Mouse (Mus musculus) ES-E14 (cell line): ENCODE results near the gene Slc44a4.

Experiments
- CHD2 ChIP-seq: IDR thresholded peaks from 2 replicates; pipeline ENCODE4 v1.6.1; 2014; ENCODE audit warnings: mild to moderate bottlenecking, low read depth, low read length, inconsistent platforms
- HCFC1 ChIP-seq: IDR thresholded peaks from 2 replicates; pipeline ENCODE4 v1.6.1; 2012; ENCODE audit warnings: low read length, inconsistent platforms, borderline replicate concordance; ENCODE audit not compliant: insufficient read depth
- MAFK ChIP-seq: IDR thresholded peaks from 2 replicates; pipeline ENCODE4 v1.6.1; 2014; ENCODE audit warnings: mild to moderate bottlenecking, low read depth, low read length, inconsistent platforms; ENCODE audit not compliant: insufficient read depth
- ZC3H11A ChIP-seq: IDR thresholded peaks from 2 replicates; pipeline ENCODE4 v1.6.1; 2012; ENCODE audit warnings: low read depth, mild to moderate bottlenecking, inconsistent platforms, low read length, borderline replicate concordance
- ZNF384 ChIP-seq: IDR thresholded peaks from 2 replicates; pipeline ENCODE4 v1.6.1; 2012; ENCODE audit warnings: low read depth, low read length, inconsistent platforms

- TF ChIP-seq HCFC1 (no peak), CHD2 (no peak), ZNF384 (no peak), MAFK (no peak), ZC3H11A (no peak)
Observed at GRCm38 (mm10) chr17:34902895-34903294, 11.4 kb upstream of the Slc44a4 start.
